Mouse (Mus musculus) MEL (cell line): ENCODE measurements around the gene Olfr199. TPM values are rescaled to one million over a fixed set of nuclear protein-coding genes. Genes with fewer than 3 reads are reported as not detected.
"Not testable (repeated sequence)": the region's sequence is repeated elsewhere in the genome, so short reads cannot be mapped to it uniquely, and the experiment has no call there.

Experiments used
- DNase-seq: peaks from one replicate; pipeline ENCODE4 v3.0.0; 2011; ENCODE audit warnings: low read depth, low spot score
- H3K27ac ChIP-seq: 2 replicates; pipeline ENCODE4 v1.5.1; 2012; ENCODE audit warnings: low read depth, mild to moderate bottlenecking, control low read depth, low read length, moderate library complexity; ENCODE audit not compliant: control insufficient read depth
- H3K27me3 ChIP-seq, 2 experiments: fragments of 150-350 bp in 1 of 2; sonication (generic) in 1 of 2; 2 replicates each; pipeline ENCODE4 v1.6.1; 2012; ENCODE audit warnings: low read length in 2 of 2, mild to moderate bottlenecking in 2 of 2, improper control_type of control experiment in 1 of 2, moderate library complexity in 1 of 2; ENCODE audit not compliant: insufficient read depth in 2 of 2, control insufficient read depth in 1 of 2
- H3K36me3 ChIP-seq, 2 experiments: 2 replicates each; pipeline ENCODE4 v1.6.1; 2012 to 2014; ENCODE audit warnings: low read length in 2 of 2, improper control_type of control experiment in 1 of 2, inconsistent platforms in 1 of 2, mild to moderate bottlenecking in 1 of 2; ENCODE audit not compliant: insufficient read depth in 2 of 2, control insufficient read depth in 1 of 2
- H3K4me1 ChIP-seq, 2 experiments: fragments of 150-350 bp in 1 of 2; sonication (generic) in 1 of 2; 2 replicates each; pipeline ENCODE4 v1.6.1; 2012; ENCODE audit warnings: low read length in 2 of 2, improper control_type of control experiment in 1 of 2, mild to moderate bottlenecking in 1 of 2; ENCODE audit not compliant: insufficient read depth in 2 of 2, control insufficient read depth in 1 of 2
- H3K4me3 ChIP-seq, 2 experiments: fragments of 150-350 bp in 1 of 2; sonication (generic) in 1 of 2; 2 replicates each; pipeline ENCODE4 v1.5.1; 2012; ENCODE audit warnings: low read depth in 2 of 2, low read length in 2 of 2, mild to moderate bottlenecking in 2 of 2, moderate library complexity in 2 of 2, control low read depth in 1 of 2, improper control_type of control experiment in 1 of 2; ENCODE audit not compliant: control insufficient read depth in 1 of 2, insufficient read depth in 1 of 2
- H3K79me2 ChIP-seq: 2 replicates; pipeline ENCODE4 v1.6.1; 2012; ENCODE audit warnings: mild to moderate bottlenecking, low read length, moderate library complexity; ENCODE audit not compliant: control insufficient read depth, poor library complexity, insufficient read depth
- H3K9ac ChIP-seq: 2 replicates; pipeline ENCODE4 v1.6.1; 2012; ENCODE audit warnings: low read depth, mild to moderate bottlenecking, control low read depth, low read length, moderate library complexity; ENCODE audit not compliant: control insufficient read depth, poor library complexity, severe bottlenecking
- H3K9me3 ChIP-seq: fragments of 150-350 bp; sonication (generic); replicated peaks from 2 replicates; pipeline ENCODE4 v1.6.1; 2012; ENCODE audit warnings: mild to moderate bottlenecking, low read length, improper control_type of control experiment, moderate library complexity; ENCODE audit not compliant: insufficient read depth
- CTCF ChIP-seq, 3 experiments: IDR thresholded peaks in 2 of 3; conservative IDR thresholded peaks in 1 of 3; 2 replicates each; pipeline ENCODE4 v1.5.1; 2011 to 2012; ENCODE audit warnings: low read length in 3 of 3, low read depth in 2 of 3, mild to moderate bottlenecking in 2 of 3, improper control_type of control experiment in 1 of 3, inconsistent platforms in 1 of 3, mixed read lengths in 1 of 3, moderate library complexity in 1 of 3; ENCODE audit not compliant: control insufficient read depth in 1 of 3, insufficient read depth in 1 of 3, poor library complexity in 1 of 3, severe bottlenecking in 1 of 3
- ELF1 ChIP-seq: IDR thresholded peaks from 2 replicates; pipeline ENCODE4 v1.6.1; 2014; ENCODE audit warnings: low read depth, mild to moderate bottlenecking, inconsistent platforms, low read length, improper control_type of control experiment, moderate library complexity
- EP300 ChIP-seq, 2 experiments: IDR thresholded peaks; 2 replicates each; pipeline ENCODE4 v1.6.1; 2011; ENCODE audit warnings: improper control_type of control experiment in 2 of 2, low read length in 2 of 2, low read depth in 1 of 2, mild to moderate bottlenecking in 1 of 2
- ETS1 ChIP-seq: IDR thresholded peaks from 2 replicates; pipeline ENCODE4 v1.6.1; 2012; ENCODE audit warnings: low read depth, mild to moderate bottlenecking, inconsistent platforms, low read length, improper control_type of control experiment, moderate library complexity
- GABPA ChIP-seq: IDR thresholded peaks from 2 replicates; pipeline ENCODE4 v1.6.1; 2012; ENCODE audit warnings: low read depth, mild to moderate bottlenecking, inconsistent platforms, low read length, improper control_type of control experiment, moderate library complexity
- GATA1 ChIP-seq: IDR thresholded peaks from 2 replicates; pipeline ENCODE4 v1.6.1; 2011; ENCODE audit warnings: low read depth, low read length, improper control_type of control experiment
- MEF2A ChIP-seq: IDR thresholded peaks from 2 replicates; pipeline ENCODE4 v1.6.1; 2014; ENCODE audit warnings: low read depth, mild to moderate bottlenecking, inconsistent platforms, low read length, improper control_type of control experiment; ENCODE audit not compliant: poor library complexity, insufficient replicate concordance, severe bottlenecking; ENCODE audit errors: extremely low read depth
- NRF1 ChIP-seq: IDR thresholded peaks from 2 replicates; pipeline ENCODE4 v1.6.1; 2014; ENCODE audit warnings: low read depth, mild to moderate bottlenecking, inconsistent platforms, low read length, improper control_type of control experiment, moderate library complexity; ENCODE audit not compliant: poor library complexity, insufficient read depth, severe bottlenecking
- POLR2A ChIP-seq, 2 experiments: IDR thresholded peaks; 2 replicates each; pipeline ENCODE4 v1.6.1; 2011 to 2012; ENCODE audit warnings: low read length in 2 of 2, mild to moderate bottlenecking in 2 of 2, control low read depth in 1 of 2, improper control_type of control experiment in 1 of 2, low read depth in 1 of 2, moderate library complexity in 1 of 2; ENCODE audit not compliant: control insufficient read depth in 1 of 2, insufficient read depth in 1 of 2, poor library complexity in 1 of 2
- SIN3A ChIP-seq: IDR thresholded peaks from 2 replicates; pipeline ENCODE4 v1.6.1; 2012; ENCODE audit warnings: low read length, improper control_type of control experiment, inconsistent platforms
- SMC3 ChIP-seq: IDR thresholded peaks from 2 replicates; pipeline ENCODE4 v1.6.1; 2011; ENCODE audit warnings: low read depth, low read length, improper control_type of control experiment
- TAL1 ChIP-seq: IDR thresholded peaks from 2 replicates; pipeline ENCODE4 v1.6.1; 2012; ENCODE audit warnings: mild to moderate bottlenecking, inconsistent platforms, low read length, moderate library complexity, mixed read lengths
- TBP ChIP-seq: IDR thresholded peaks from 2 replicates; pipeline ENCODE4 v1.8.0; 2011; ENCODE audit warnings: low read depth, low read length, improper control_type of control experiment
- TCF12 ChIP-seq: IDR thresholded peaks from 2 replicates; pipeline ENCODE4 v1.6.1; 2014; ENCODE audit warnings: low read depth, mild to moderate bottlenecking, inconsistent platforms, low read length, improper control_type of control experiment, moderate library complexity
- UBTF ChIP-seq: IDR thresholded peaks from 2 replicates; pipeline ENCODE4 v1.6.1; 2012; ENCODE audit warnings: low read depth, mild to moderate bottlenecking, inconsistent platforms, low read length, improper control_type of control experiment, moderate library complexity, borderline replicate concordance; ENCODE audit not compliant: insufficient read depth
- USF1 ChIP-seq: IDR thresholded peaks from 2 replicates; pipeline ENCODE4 v1.6.1; 2014; ENCODE audit warnings: low read depth, mild to moderate bottlenecking, inconsistent platforms, low read length, improper control_type of control experiment, moderate library complexity
- USF2 ChIP-seq, 2 experiments: IDR thresholded peaks; 2 replicates each; pipeline ENCODE4 v1.6.1; 2011 to 2012; ENCODE audit warnings: improper control_type of control experiment in 2 of 2, low read length in 2 of 2, borderline replicate concordance in 1 of 2, inconsistent platforms in 1 of 2, low read depth in 1 of 2, mild to moderate bottlenecking in 1 of 2; ENCODE audit not compliant: insufficient read depth in 1 of 2
- ZC3H11A ChIP-seq: IDR thresholded peaks from 2 replicates; pipeline ENCODE4 v1.6.1; 2012; ENCODE audit warnings: low read depth, mild to moderate bottlenecking, inconsistent platforms, low read length, improper control_type of control experiment
- polyA plus RNA-seq, 2 experiments: library from polyadenylated mRNA; stranded (reverse) in 1 of 2; unstranded in 1 of 2; fragments of >175 nt in 1 of 2; fragments of >200 nt in 1 of 2; gene quantifications; 2 replicates each; pipeline versions ENCODE4 v1.2.1 to v1.2.4; 2012; ENCODE audit warnings: low replicate concordance in 2 of 2, low read depth in 1 of 2; ENCODE audit not compliant: insufficient read length in 2 of 2, insufficient read depth in 1 of 2, missing spikeins in 1 of 2
- total RNA-seq: library from RNA; depleted of rRNA; stranded (reverse); fragments of 300-350 nt; gene quantifications from 2 replicates; pipeline ENCODE4 v1.2.3, GENCODE M21; 2012; rRNA removed

Olfr199 gene
- 0.08 and 0.16 TPM in 2 replicates for total RNA-seq
- polyA plus RNA-seq, result under 1 TPM in 1 of 2 experiments, not detected in 1; 0.22 TPM

DNA sequence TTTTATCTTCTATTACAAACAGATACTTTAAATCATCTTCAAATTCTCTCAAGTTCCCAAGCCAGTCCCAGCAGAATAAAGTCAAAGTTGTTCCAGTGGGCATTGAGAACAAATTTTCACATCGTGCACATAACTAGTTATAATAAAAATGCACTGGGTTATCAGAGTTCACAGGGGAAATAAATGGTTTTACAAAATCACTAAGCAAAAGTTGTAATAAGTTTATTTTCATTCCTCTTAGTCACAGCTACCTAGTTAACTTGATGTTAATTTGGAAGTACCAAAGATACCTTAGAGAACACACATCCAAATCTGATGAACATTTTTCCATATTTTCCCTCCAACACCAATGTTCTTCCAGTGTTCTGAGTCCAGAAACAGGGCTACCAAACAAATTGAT is at the start of gene Olfr199:
Gene Olfr199 (minus strand): TSS at position 101 of the 400 bp plus-strand sequence.
- H3K27me3 ChIP-seq, H3K36me3 ChIP-seq, H3K9me3 ChIP-seq, H3K9ac ChIP-seq, H3K4me3 ChIP-seq, H3K79me2 ChIP-seq, H3K4me1 ChIP-seq, DNase-seq, H3K27ac ChIP-seq: not testable (repeated sequence)

DNA sequence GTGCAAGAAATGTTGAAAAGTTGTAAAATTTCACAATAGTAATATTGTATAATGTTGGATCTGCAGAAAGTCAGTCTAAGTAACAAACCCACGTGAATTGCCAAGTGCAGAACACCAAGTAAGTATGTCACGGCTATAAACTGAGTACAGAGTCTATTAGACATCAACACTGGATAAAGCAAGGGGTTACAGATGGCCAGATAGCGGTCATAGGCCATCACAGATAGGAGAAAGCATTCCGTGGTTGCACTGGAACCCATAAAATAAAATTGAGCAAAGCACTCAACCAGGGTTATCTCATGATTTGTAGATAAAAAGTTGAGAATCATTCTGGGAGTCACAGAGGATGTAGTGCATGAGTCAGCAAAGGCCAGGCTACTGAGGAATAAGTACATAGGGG is 49.5 kb upstream of the Olfr199 start:
- TF ChIP-seq GATA1, result peak; percentile 42
- not testable (repeated sequence) for H3K27ac ChIP-seq, H3K9ac ChIP-seq, H3K79me2 ChIP-seq, H3K9me3 ChIP-seq, H3K4me3 ChIP-seq, DNase-seq, H3K4me1 ChIP-seq, H3K36me3 ChIP-seq, H3K27me3 ChIP-seq

DNA sequence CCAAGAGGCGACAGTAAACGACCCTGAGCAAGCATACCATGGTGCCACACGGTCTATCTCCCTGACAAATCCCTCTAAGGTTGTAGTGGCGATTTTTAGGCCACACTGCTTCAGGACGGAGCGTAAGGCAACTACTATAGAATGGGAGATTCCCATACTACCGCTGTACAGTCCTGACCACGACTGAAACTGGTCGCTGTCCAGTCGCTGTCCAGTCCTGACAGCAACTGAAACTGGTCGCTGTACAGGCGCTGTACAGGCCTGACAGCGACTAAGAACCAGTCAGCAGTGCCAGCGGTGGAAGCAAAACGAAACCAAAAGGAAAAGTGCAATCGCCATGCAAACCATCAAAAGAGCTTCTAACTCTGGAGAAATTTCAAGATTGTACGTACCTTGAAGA is 30.1 kb upstream of the Olfr199 start:
- Histone ChIP-seq H3K27me3 (no peaks in the 10 kb centered on the region), H3K79me2 (no peaks in the 10 kb centered on the region), H3K9ac (no peak overlapping the region)
- no peak for TF ChIP-seq TBP
- no peak for TF ChIP-seq USF2 (IDR thresholded peaks at IDR 0.05; ENCODE audit: borderline replicate concordance in 1 of 2, insufficient read depth in 1 of 2, low read depth in 1 of 2, low read length in 2 of 2)
- TF ChIP-seq TCF12, result no peak
- no peak for TF ChIP-seq ETS1
- no peak for TF ChIP-seq UBTF
- TF ChIP-seq CTCF (IDR thresholded peaks at IDR 0.05 in 2 of 3, conservative IDR thresholded peaks at IDR 0.05 in 1 of 3; ENCODE audit: control insufficient read depth in 1 of 3, insufficient read depth in 1 of 3, low read depth in 2 of 3, low read length in 3 of 3, poor library complexity in 1 of 3, severe bottlenecking in 1 of 3), result no peak
- no peak for TF ChIP-seq GATA1
- no peak for TF ChIP-seq ZC3H11A
- TF ChIP-seq TAL1, result no peak
- TF ChIP-seq SMC3, result no peak
- TF ChIP-seq MEF2A, result no peak
- TF ChIP-seq POLR2A (IDR thresholded peaks at IDR 0.05; ENCODE audit: control insufficient read depth in 1 of 2, insufficient read depth in 1 of 2, low read depth in 1 of 2, low read length in 2 of 2, poor library complexity in 1 of 2), result no peak
- no peak for TF ChIP-seq NRF1
- TF ChIP-seq SIN3A, result no peak
- no peak for TF ChIP-seq USF1
- TF ChIP-seq ELF1, result no peak
- no peak for TF ChIP-seq GABPA
- no peak for TF ChIP-seq EP300 (IDR thresholded peaks at IDR 0.05; ENCODE audit: low read depth in 1 of 2, low read length in 2 of 2)
- TF ChIP-seq, all 39 proteins: peak for 0
- no peaks in the 10 kb centered on the region for H3K9me3 ChIP-seq
- DNase-seq, result no peak
- H3K4me3 ChIP-seq, result no peak overlapping the region
- H3K4me1 ChIP-seq, result no peaks in the 10 kb centered on the region
- H3K27ac ChIP-seq, result no peak overlapping the region
- no peaks in the 10 kb centered on the region for H3K36me3 ChIP-seq

DNA sequence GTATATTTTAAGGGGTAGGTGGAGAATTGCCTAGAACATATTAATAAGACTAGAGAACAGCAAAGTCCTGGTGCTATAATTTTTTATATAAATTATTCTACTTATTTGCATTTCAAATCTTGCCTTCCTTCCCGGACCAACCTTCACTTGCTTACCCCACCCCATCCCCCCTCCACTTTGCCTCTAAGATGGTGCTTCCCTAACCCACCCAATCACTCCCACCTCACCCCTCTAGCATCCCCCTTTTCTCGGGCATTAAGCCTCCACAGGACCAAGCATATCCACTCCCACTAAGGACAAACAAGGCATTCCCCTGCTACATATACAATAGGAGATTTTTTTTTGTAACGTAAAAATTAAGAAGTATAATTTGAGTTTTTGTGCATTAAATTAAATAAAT is 1.7 kb downstream of the Olfr199 start:
- H3K4me3 ChIP-seq, H3K27ac ChIP-seq, DNase-seq, H3K36me3 ChIP-seq, H3K79me2 ChIP-seq, H3K9me3 ChIP-seq, H3K4me1 ChIP-seq, H3K27me3 ChIP-seq, H3K9ac ChIP-seq: not testable (repeated sequence)
